Mouse (Mus musculus): Measurements from ENCODE around the gene Tmem94. TPM values are rescaled to one million over a fixed set of nuclear protein-coding genes. Genes with fewer than 3 reads are reported as not detected.

Tmem94 gene
- 10 to 100 TPM; 22.2 to 29.1 TPM for polyA plus RNA-seq (2017; shearing (Covaris generic))

GRCm38 (mm10) chr11:115765103-115765606 lies at the start of gene Tmem94:
Gene Tmem94 (plus strand): TSS chr11:115765433.

GRCm38 (mm10) chr11:115813507-115814296 lies 48.5 kb downstream of the Tmem94 start, which contains the start of gene Caskin2:
Gene Caskin2 (minus strand): TSS chr11:115813639.

GRCm38 (mm10) chr11:115814605-115815450 lies 49.6 kb downstream of the Tmem94 start, which contains the start of gene Tsen54:
Gene Tsen54 (plus strand): TSS chr11:115814724.

GRCm38 (mm10) chr11:115823774-115824740 lies 58.8 kb downstream of the Tmem94 start, which contains the start of gene Llgl2:
Gene Llgl2 (plus strand): TSS chr11:115824049.

Other genes with a start within 250 kb of the Tmem94 start
- gene Sumo2, start 229.2 kb upstream of the Tmem94 start, polyA plus RNA-seq (2017; shearing (Covaris generic)): 100 to 1,000 TPM; 672 to 692 TPM
- gene Nup85, start 201.0 kb upstream of the Tmem94 start, polyA plus RNA-seq (2017; shearing (Covaris generic)): 100 to 1,000 TPM in 1 of 2 experiments, 10 to 100 TPM in 1; 76.0 to 110 TPM
- 10 to 100 TPM; 59.7 to 74.7 TPM for gene Mrps7, start 161.5 kb upstream of the Tmem94 start, polyA plus RNA-seq (2017; shearing (Covaris generic))
- gene Gga3, start 161.4 kb upstream of the Tmem94 start, polyA plus RNA-seq (2017; shearing (Covaris generic)): 10 to 100 TPM; 52.9 to 57.6 TPM
- gene Mif4gd, start 152.5 kb upstream of the Tmem94 start, polyA plus RNA-seq (2017; shearing (Covaris generic)): 100 to 1,000 TPM; 163 to 252 TPM
- 10 to 100 TPM; 54.4 to 75.9 TPM for gene Slc25a19, start 137.1 kb upstream of the Tmem94 start, polyA plus RNA-seq (2017; shearing (Covaris generic))
- 100 to 1,000 TPM; 209 to 232 TPM for gene Grb2, start 56.8 kb upstream of the Tmem94 start, polyA plus RNA-seq (2017; shearing (Covaris generic))
- 1 to 10 TPM; 2.1 to 3.1 TPM for gene Caskin2, start 48.2 kb downstream of the Tmem94 start, polyA plus RNA-seq (2017; shearing (Covaris generic))
- gene Tsen54, start 49.3 kb downstream of the Tmem94 start, polyA plus RNA-seq (2017; shearing (Covaris generic)): 10 to 100 TPM; 43.0 to 53.7 TPM
- 10 to 100 TPM; 34.4 to 36.9 TPM for gene Llgl2, start 58.6 kb downstream of the Tmem94 start, polyA plus RNA-seq (2017; shearing (Covaris generic))
- gene Myo15b, start 93.0 kb downstream of the Tmem94 start, polyA plus RNA-seq (2017; shearing (Covaris generic)): 1 to 10 TPM in 1 of 2 experiments, under 1 TPM in 1; 0.55 to 7.5 TPM
- gene Smim5, start 134.5 kb downstream of the Tmem94 start, polyA plus RNA-seq (2017; shearing (Covaris generic)): 1 to 10 TPM in 1 of 2 experiments, under 1 TPM in 1; 0.68 to 1.2 TPM
- 1 to 10 TPM; 1.7 to 2.2 TPM for gene Smim6, start 146.6 kb downstream of the Tmem94 start, polyA plus RNA-seq (2017; shearing (Covaris generic))
- gene Sap30bp, start 167.8 kb downstream of the Tmem94 start, polyA plus RNA-seq (2017; shearing (Covaris generic)): 10 to 100 TPM; 35.4 to 35.8 TPM
- gene Recql5, start 168.0 kb downstream of the Tmem94 start, polyA plus RNA-seq (2017; shearing (Covaris generic)): 10 to 100 TPM; 18.1 to 21.6 TPM
- under 1 TPM; 0.23 to 0.36 TPM for gene Itgb4, start 209.3 kb downstream of the Tmem94 start, polyA plus RNA-seq (2017; shearing (Covaris generic))
- gene Galk1, start 247.3 kb downstream of the Tmem94 start, polyA plus RNA-seq (2017; shearing (Covaris generic)): 10 to 100 TPM; 26.3 to 33.0 TPM

Measured in inflammation-experienced regulatory T-cells (primary cell).